Mouse (Mus musculus) intestine, embryonic 16.5 days (tissue): ENCODE results near the gene Lpp. TPM values are rescaled to one million over a fixed set of nuclear protein-coding genes. Genes with fewer than 3 reads are reported as not detected.

Experiments
- ATAC-seq: fragments of 200-750 bp; cut with Nextera tagmentation; 2 replicates; pipeline ENCODE4 v1.8.0; 2017; ENCODE audit warnings: moderate TSS enrichment, moderate library complexity
- H3K27ac ChIP-seq: fragments of 300-500 bp; sonication (generic); 2 replicates; pipeline ENCODE4 v1.5.1; 2014; ENCODE audit warnings: mild to moderate bottlenecking, low read length
- H3K27me3 ChIP-seq: fragments of 300-500 bp; sonication (generic); replicated peaks from 2 replicates; pipeline ENCODE4 v1.6.1; 2014; ENCODE audit warnings: low read length, control low read depth, mixed read lengths; ENCODE audit not compliant: control insufficient read depth, insufficient read depth
- H3K36me3 ChIP-seq: fragments of 300-500 bp; sonication (generic); 2 replicates; pipeline ENCODE4 v1.6.1; 2014; ENCODE audit warnings: low read length, control low read depth; ENCODE audit not compliant: control insufficient read depth, insufficient read depth
- H3K4me1 ChIP-seq: fragments of 300-500 bp; sonication (generic); 2 replicates; pipeline ENCODE4 v1.6.1; 2014; ENCODE audit warnings: low read length, control low read depth, mixed read lengths; ENCODE audit not compliant: control insufficient read depth, insufficient read depth
- H3K4me2 ChIP-seq: fragments of 300-500 bp; sonication (generic); 2 replicates; pipeline ENCODE4 v1.6.1; 2014; ENCODE audit warnings: low read depth, low read length, control low read depth
- H3K4me3 ChIP-seq: fragments of 300-500 bp; sonication (generic); 2 replicates; pipeline ENCODE4 v1.5.1; 2014; ENCODE audit warnings: mild to moderate bottlenecking, low read length
- H3K9ac ChIP-seq: fragments of 300-500 bp; sonication (generic); 2 replicates; pipeline ENCODE4 v1.6.1; 2014; ENCODE audit warnings: low read depth, low read length
- H3K9me3 ChIP-seq: fragments of 300-500 bp; sonication (generic); 2 replicates; pipeline ENCODE4 v1.6.1; 2016; ENCODE audit warnings: low read length, control low read depth; ENCODE audit not compliant: control insufficient read depth
- WGBS: fragments of 180-500 bp; shearing (Covaris S2); extraction: QIAGEN DNeasy Blood & Tissue Kit; methylation state at CpG from one replicate; pipeline ENCODE4 v1.1.7; 2014; 5-methylcytosine and 5-hydroxymethylcytosine counted together
- polyA plus RNA-seq: library from polyadenylated mRNA; unstranded; fragments of >200 nt; fragmentation: Nextera tagmentation; extraction: Ambion mirVana; gene quantifications from 2 replicates; pipeline ENCODE4 v1.2.1, GENCODE M21; 2015

The Lpp gene
- polyA plus RNA-seq, 1 experiment from 2014 or later = 64.7 TPM

- H3K27me3 ChIP-seq = no peaks in the 10 kb centered on the region
- H3K4me3 ChIP-seq = no peak overlapping the region
- WGBS = 93% methylated on average over 7 of the region's 7 CpGs
These were observed 133.9 kb downstream of the Lpp start for GRCm38 (mm10) chr16:24527219-24527618.

GRCm38 (mm10) chr16:24531681-24532080 is 138.4 kb downstream of the Lpp start:
- ATAC-seq = no peak
- WGBS = 76% methylated on average over 2 of the region's 2 CpGs
- no peaks in the 10 kb centered on the region for H3K4me1 ChIP-seq
- H3K27me3 ChIP-seq = no peaks in the 10 kb centered on the region
- no peaks in the 10 kb centered on the region for H3K9me3 ChIP-seq
- no peak overlapping the region for H3K4me3 ChIP-seq
- no peak overlapping the region for H3K27ac ChIP-seq
- no peak overlapping the region for H3K9ac ChIP-seq
- no peak overlapping the region for H3K4me2 ChIP-seq
- no peaks in the 10 kb centered on the region for H3K36me3 ChIP-seq

More at GRCm38 (mm10) chr16:24527219-24527618, 133.9 kb downstream of the Lpp start:
- Histone ChIP-seq H3K9me3 (no peaks in the 10 kb centered on the region), H3K4me2 (no peak overlapping the region), H3K36me3 (no peaks in the 10 kb centered on the region), H3K27ac (no peak overlapping the region), H3K4me1 (no peaks in the 10 kb centered on the region), H3K9ac (no peak overlapping the region)
- ATAC-seq = no peak

- Histone ChIP-seq H3K9me3 (no peaks in the 10 kb centered on the region), H3K27ac (no peak overlapping the region), H3K4me3 (no peak overlapping the region), H3K27me3 (no peaks in the 10 kb centered on the region), H3K9ac (no peak overlapping the region), H3K4me1 (no peaks in the 10 kb centered on the region), H3K36me3 (no peaks in the 10 kb centered on the region), H3K4me2 (no peak overlapping the region)
- WGBS = 90% methylated on average over 6 of the region's 6 CpGs
- ATAC-seq = no peak
These were observed 141.9 kb downstream of the Lpp start for GRCm38 (mm10) chr16:24535221-24535620.

- no peaks in the 10 kb centered on the region for H3K27me3 ChIP-seq
- 70% methylated on average over 7 of the region's 7 CpGs for whole genome bisulfite sequencing
- no peak overlapping the region for H3K4me3 ChIP-seq
- H3K36me3 ChIP-seq = no peaks in the 10 kb centered on the region
- no peaks in the 10 kb centered on the region for H3K4me1 ChIP-seq
- H3K9me3 ChIP-seq = no peaks in the 10 kb centered on the region
- no peak overlapping the region for H3K9ac ChIP-seq
- no peak overlapping the region for H3K4me2 ChIP-seq
- ATAC-seq = no peak
- no peak overlapping the region for H3K27ac ChIP-seq
These were observed 143.0 kb downstream of the Lpp start for GRCm38 (mm10) chr16:24536261-24536660.

GRCm38 (mm10) chr16:24539003-24539402 is 145.7 kb downstream of the Lpp start:
- 89% methylated on average over 4 of the region's 4 CpGs for WGBS
- Histone ChIP-seq H3K27me3 (no peaks in the 10 kb centered on the region), H3K4me2 (no peak overlapping the region), H3K27ac (no peak overlapping the region), H3K9me3 (no peaks in the 10 kb centered on the region), H3K4me1 (no peaks in the 10 kb centered on the region), H3K9ac (no peak overlapping the region), H3K4me3 (no peak overlapping the region), H3K36me3 (no peaks in the 10 kb centered on the region)
- no peak for ATAC-seq

GRCm38 (mm10) chr16:24542864-24543263 is 149.6 kb downstream of the Lpp start:
- Histone ChIP-seq H3K9ac (no peak overlapping the region), H3K36me3 (no peaks in the 10 kb centered on the region), H3K4me1 (no peaks in the 10 kb centered on the region), H3K27ac (no peak overlapping the region), H3K4me3 (no peak overlapping the region), H3K9me3 (no peaks in the 10 kb centered on the region), H3K4me2 (no peak overlapping the region), H3K27me3 (no peaks in the 10 kb centered on the region)
- 83% methylated on average over 7 of the region's 7 CpGs for WGBS
- no peak for ATAC-seq

- 94% methylated on average over 5 of the region's 5 CpGs for WGBS
- no peaks in the 10 kb centered on the region for H3K9me3 ChIP-seq
- no peak overlapping the region for H3K9ac ChIP-seq
- no peak overlapping the region for H3K4me2 ChIP-seq
- H3K36me3 ChIP-seq = no peaks in the 10 kb centered on the region
- H3K27me3 ChIP-seq = no peaks in the 10 kb centered on the region
- no peaks in the 10 kb centered on the region for H3K4me1 ChIP-seq
- ATAC-seq = no peak
- no peak overlapping the region for H3K4me3 ChIP-seq
- no peak overlapping the region for H3K27ac ChIP-seq
These were observed 152.1 kb downstream of the Lpp start for GRCm38 (mm10) chr16:24545366-24545765.

GRCm38 (mm10) chr16:24558458-24558857 is 165.2 kb downstream of the Lpp start:
- ATAC-seq = no peak
- H3K4me1 ChIP-seq = no peaks in the 10 kb centered on the region
- H3K27me3 ChIP-seq = no peaks in the 10 kb centered on the region
- no peak overlapping the region for H3K9ac ChIP-seq
- 89% methylated on average over 4 of the region's 4 CpGs for WGBS
- H3K4me2 ChIP-seq = no peak overlapping the region
- H3K9me3 ChIP-seq = no peaks in the 10 kb centered on the region
- no peak overlapping the region for H3K27ac ChIP-seq
- H3K36me3 ChIP-seq = no peaks in the 10 kb centered on the region
- no peak overlapping the region for H3K4me3 ChIP-seq

GRCm38 (mm10) chr16:24559811-24560210 is 166.5 kb downstream of the Lpp start:
- no peaks in the 10 kb centered on the region for H3K36me3 ChIP-seq
- H3K27me3 ChIP-seq = no peaks in the 10 kb centered on the region
- no peak overlapping the region for H3K9ac ChIP-seq
- no peaks in the 10 kb centered on the region for H3K4me1 ChIP-seq
- no peaks in the 10 kb centered on the region for H3K9me3 ChIP-seq
- H3K4me2 ChIP-seq = no peak overlapping the region
- no peak for ATAC-seq
- H3K4me3 ChIP-seq = no peak overlapping the region
- WGBS = 93% methylated on average over 4 of the region's 4 CpGs
- no peak overlapping the region for H3K27ac ChIP-seq

GRCm38 (mm10) chr16:24560998-24561397 is 167.7 kb downstream of the Lpp start:
- H3K27ac ChIP-seq = no peak overlapping the region
- WGBS = 100% methylated on average over 2 of the region's 2 CpGs
- no peaks in the 10 kb centered on the region for H3K36me3 ChIP-seq
- H3K9me3 ChIP-seq = no peaks in the 10 kb centered on the region
- peaks cover 4% of the 10 kb centered on the region; the same call in 1 of the 2 replicates for H3K4me1 ChIP-seq
- no peak overlapping the region for H3K4me3 ChIP-seq
- H3K9ac ChIP-seq = no peak overlapping the region
- ATAC-seq = no peak
- no peak overlapping the region for H3K4me2 ChIP-seq
- no peaks in the 10 kb centered on the region for H3K27me3 ChIP-seq
